Mouse (Mus musculus) forebrain, postnatal 0 days (tissue): ENCODE results near the gene Cachd1. TPM values are rescaled to one million over a fixed set of nuclear protein-coding genes. Genes with fewer than 3 reads are reported as not detected.

ENCODE experiments used
- ATAC-seq: fragments of 200-750 bp; cut with Nextera tagmentation; 2 replicates; pipeline ENCODE4 v1.8.0; 2017; ENCODE audit warnings: mild to moderate bottlenecking, moderate library complexity
- DNase-seq: peaks from one replicate; pipeline ENCODE4 v3.0.0-alpha.2; 2015
- H3K27ac ChIP-seq: fragments of 300-500 bp; sonication (generic); 2 replicates; pipeline ENCODE4 v1.5.1; 2014; ENCODE audit warnings: low read depth, mild to moderate bottlenecking, antibody characterized with exemption, low read length, moderate library complexity, mixed read lengths
- H3K27me3 ChIP-seq: fragments of 300-500 bp; sonication (generic); 2 replicates; pipeline ENCODE4 v1.6.1; 2014; ENCODE audit warnings: mild to moderate bottlenecking, low read length, mixed read lengths; ENCODE audit not compliant: insufficient read depth
- H3K36me3 ChIP-seq: fragments of 300-500 bp; sonication (generic); 2 replicates; pipeline ENCODE4 v1.6.1; 2014; ENCODE audit warnings: mild to moderate bottlenecking, moderate library complexity; ENCODE audit not compliant: insufficient read depth
- H3K4me1 ChIP-seq: fragments of 300-500 bp; sonication (generic); 2 replicates; pipeline ENCODE4 v1.6.1; 2014; ENCODE audit warnings: antibody characterized with exemption; ENCODE audit not compliant: insufficient read depth
- H3K4me2 ChIP-seq: fragments of 300-500 bp; sonication (generic); 2 replicates; pipeline ENCODE4 v1.6.1; 2014; ENCODE audit warnings: low read depth, mild to moderate bottlenecking, moderate library complexity
- H3K4me3 ChIP-seq: fragments of 300-500 bp; sonication (generic); 2 replicates; pipeline ENCODE4 v1.5.1; 2014; ENCODE audit warnings: low read depth, low read length, mixed read lengths
- H3K9ac ChIP-seq: fragments of 300-500 bp; sonication (generic); 2 replicates; pipeline ENCODE4 v1.6.1; 2014; ENCODE audit warnings: mild to moderate bottlenecking
- H3K9me3 ChIP-seq: fragments of 300-500 bp; sonication (generic); 2 replicates; pipeline ENCODE4 v1.6.1; 2016; ENCODE audit warnings: low read length
- CTCF ChIP-seq: sonication (generic); IDR thresholded peaks from 2 replicates; pipeline ENCODE4 v1.5.1; 2016; ENCODE audit warnings: antibody characterized with exemption, control low read depth, low read depth
- WGBS: fragments of 180-500 bp; shearing (Covaris S2); extraction: QIAGEN DNeasy Blood & Tissue Kit; methylation state at CpG from one replicate; pipeline ENCODE4 v1.1.7; 2014; 5-methylcytosine and 5-hydroxymethylcytosine counted together
- polyA plus RNA-seq: library from polyadenylated mRNA; unstranded; fragments of >200 nt; fragmentation: Nextera tagmentation; extraction: Ambion mirVana; gene quantifications from 2 replicates; pipeline ENCODE4 v1.2.1, GENCODE M21; 2015
- total RNA-seq: library from RNA; depleted of rRNA; stranded (reverse); fragments of >200 nt; gene quantifications from 2 replicates; pipeline ENCODE4 v1.2.3, GENCODE M21; 2014

Gene Cachd1
- total and polyA plus RNA-seq, 2 experiments from 2014 or later = 12.9 to 16.9 TPM

- no peak overlapping the region for H3K27ac ChIP-seq
- WGBS = 20% methylated on average over 4 of the region's 4 CpGs
- no peak overlapping the region for H3K4me2 ChIP-seq
- no peaks in the 10 kb centered on the region for H3K9me3 ChIP-seq
- H3K36me3 ChIP-seq = no peaks in the 10 kb centered on the region
- DNase-seq = no peak
- no peak for TF ChIP-seq CTCF
- ATAC-seq = peak; percentile 21; the same call in 1 of the 2 replicates
- H3K4me1 ChIP-seq = no peaks in the 10 kb centered on the region
- H3K27me3 ChIP-seq = no peaks in the 10 kb centered on the region
- H3K9ac ChIP-seq = no peak overlapping the region
- no peak overlapping the region for H3K4me3 ChIP-seq
Measured at GRCm38 (mm10) chr4:100996060-100996651, 219.7 kb downstream of the Cachd1 start.

DNA sequence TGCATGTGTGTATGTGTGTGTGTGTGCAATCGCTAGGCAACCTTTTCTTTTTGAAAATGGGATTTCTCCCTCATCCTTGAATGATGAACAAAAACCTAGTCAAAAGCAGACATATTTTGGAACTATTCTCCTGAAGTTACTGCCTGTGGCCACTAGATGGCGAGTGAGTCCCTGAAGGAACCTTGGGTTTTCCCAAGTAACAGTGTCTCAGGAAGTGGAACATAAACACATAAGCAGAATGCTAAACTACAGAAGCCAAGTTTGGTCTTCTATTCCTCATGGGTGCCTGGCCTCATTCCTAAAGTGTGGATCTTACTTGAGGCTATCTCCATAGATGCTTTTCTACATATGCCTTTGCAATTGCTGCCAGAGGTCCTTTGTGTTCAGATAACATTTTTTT, 221.7 kb downstream of the Cachd1 start:
- Histone ChIP-seq H3K4me2 (no peak overlapping the region), H3K4me1 (no peaks in the 10 kb centered on the region), H3K4me3 (no peak overlapping the region), H3K9ac (no peak overlapping the region), H3K27ac (0 out of 2 replicates have a peak overlapping the region, but pooled peaks have one; percentile 22), H3K36me3 (no peaks in the 10 kb centered on the region; the same call in 1 of the 2 replicates), H3K9me3 (no peaks in the 10 kb centered on the region), H3K27me3 (no peaks in the 10 kb centered on the region)
- peak; percentile 95 for TF ChIP-seq CTCF
- DNase-seq (peak; percentile 86), ATAC-seq (peak; percentile 63)
- 11% methylated on average over 2 of the region's 2 CpGs for WGBS

DNA sequence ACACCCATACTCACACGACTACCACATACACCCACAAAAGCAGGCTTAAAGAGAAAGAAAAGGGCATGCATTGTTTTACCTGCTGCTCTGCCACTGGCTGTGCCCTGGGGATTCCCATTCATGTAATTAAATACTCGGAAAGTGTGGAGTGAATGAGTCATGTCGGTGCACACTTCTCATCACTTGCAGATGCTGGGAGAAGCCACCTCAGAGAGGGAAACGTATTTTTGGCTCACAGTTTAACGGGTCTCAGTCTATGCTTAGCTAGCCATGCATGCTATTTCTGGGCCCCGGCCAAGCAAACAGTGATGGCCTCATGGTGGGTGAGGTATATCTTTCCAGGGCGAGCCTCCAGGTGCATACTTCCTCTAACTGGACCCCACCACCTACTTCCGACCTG, 222.4 kb downstream of the Cachd1 start:
- H3K36me3 ChIP-seq = peaks cover 2% of the 10 kb centered on the region; the same call in 1 of the 2 replicates
- WGBS = 77% methylated on average over 8 of the region's 8 CpGs
- no peak overlapping the region for H3K4me2 ChIP-seq
- H3K27me3 ChIP-seq = no peaks in the 10 kb centered on the region
- no peak for DNase-seq
- H3K4me1 ChIP-seq = no peaks in the 10 kb centered on the region
- H3K27ac ChIP-seq = no peak overlapping the region
- no peak overlapping the region for H3K4me3 ChIP-seq
- no peaks in the 10 kb centered on the region for H3K9me3 ChIP-seq
- ATAC-seq = no peak
- H3K9ac ChIP-seq = no peak overlapping the region
- TF ChIP-seq CTCF = no peak

DNA sequence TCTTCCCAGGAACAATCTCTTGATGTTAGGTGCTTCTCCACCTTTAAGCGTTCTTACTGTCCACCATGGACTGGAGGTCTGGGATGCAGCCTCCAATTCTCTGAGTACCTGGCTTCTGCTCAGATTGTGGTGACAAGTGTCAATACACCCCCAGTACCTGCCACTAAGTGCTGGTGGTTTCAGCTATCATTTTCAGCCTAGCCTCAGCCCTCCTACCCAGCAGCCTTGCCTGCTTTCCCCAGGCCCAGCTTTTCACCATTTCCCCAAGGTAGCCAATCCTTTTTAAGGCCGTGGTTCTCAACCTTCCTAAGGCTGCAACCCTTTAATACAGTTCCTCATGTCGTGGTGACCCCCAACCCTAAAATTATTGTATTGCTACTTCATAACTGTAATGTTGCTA, 224.1 kb downstream of the Cachd1 start:
- no peak overlapping the region for H3K27ac ChIP-seq
- H3K4me1 ChIP-seq = no peaks in the 10 kb centered on the region
- no peak for TF ChIP-seq CTCF
- no peak overlapping the region for H3K4me2 ChIP-seq
- 90% methylated on average over 3 of the region's 3 CpGs for WGBS
- H3K9me3 ChIP-seq = no peaks in the 10 kb centered on the region
- H3K27me3 ChIP-seq = no peaks in the 10 kb centered on the region
- peaks cover 2% of the 10 kb centered on the region; the same call in 1 of the 2 replicates for H3K36me3 ChIP-seq
- ATAC-seq (no peak), DNase-seq (no peak)
- H3K4me3 ChIP-seq = no peak overlapping the region
- no peak overlapping the region for H3K9ac ChIP-seq

- Histone ChIP-seq H3K9me3 (no peaks in the 10 kb centered on the region), H3K27ac (no peak overlapping the region)
Measured at GRCm38 (mm10) chr4:101001073-101001472, 224.6 kb downstream of the Cachd1 start.

GRCm38 (mm10) chr4:101002961-101003360, 226.5 kb downstream of the Cachd1 start:
- TF ChIP-seq CTCF = no peak
- Histone ChIP-seq H3K36me3 (peaks cover 2% of the 10 kb centered on the region; the same call in 1 of the 2 replicates), H3K9me3 (no peaks in the 10 kb centered on the region), H3K27ac (no peak overlapping the region), H3K9ac (no peak overlapping the region), H3K4me1 (no peaks in the 10 kb centered on the region), H3K4me3 (no peak overlapping the region), H3K27me3 (no peaks in the 10 kb centered on the region), H3K4me2 (no peak overlapping the region)
- DNase-seq = no peak
- WGBS = 93% methylated on average over 16 of the region's 16 CpGs
- no peak for ATAC-seq

More at GRCm38 (mm10) chr4:101001073-101001472, 224.6 kb downstream of the Cachd1 start:
- H3K4me3 ChIP-seq = no peak overlapping the region
- 70% methylated on average over 6 of the region's 6 CpGs for WGBS
- no peak overlapping the region for H3K9ac ChIP-seq
- no peaks in the 10 kb centered on the region for H3K4me1 ChIP-seq
- no peaks in the 10 kb centered on the region for H3K27me3 ChIP-seq
- DNase-seq = no peak
- ATAC-seq = no peak
- TF ChIP-seq CTCF = no peak
- peaks cover 2% of the 10 kb centered on the region; the same call in 1 of the 2 replicates for H3K36me3 ChIP-seq
- no peak overlapping the region for H3K4me2 ChIP-seq

GRCm38 (mm10) chr4:101008362-101008769, 231.9 kb downstream of the Cachd1 start:
- H3K4me2 ChIP-seq = no peak overlapping the region
- WGBS = 11% methylated on average over 5 of the region's 5 CpGs
- H3K9me3 ChIP-seq = no peaks in the 10 kb centered on the region
- no peaks in the 10 kb centered on the region for H3K4me1 ChIP-seq
- peak; percentile 59 for ATAC-seq
- H3K36me3 ChIP-seq = 0 out of 2 replicates have a peak, but pooled peaks cover under 1% of the 10 kb centered on the region
- no peaks in the 10 kb centered on the region for H3K27me3 ChIP-seq
- no peak for TF ChIP-seq CTCF
- H3K4me3 ChIP-seq = no peak overlapping the region
- H3K9ac ChIP-seq = no peak overlapping the region
- no peak for DNase-seq
- H3K27ac ChIP-seq = no peak overlapping the region
